Mouse (Mus musculus): ENCODE measurements around the gene Dcbld2.
"Not testable (repeated sequence)": the region's sequence is repeated elsewhere in the genome, so short reads cannot be mapped to it uniquely, and the experiment has no call there.

Gene Dcbld2

DNA sequence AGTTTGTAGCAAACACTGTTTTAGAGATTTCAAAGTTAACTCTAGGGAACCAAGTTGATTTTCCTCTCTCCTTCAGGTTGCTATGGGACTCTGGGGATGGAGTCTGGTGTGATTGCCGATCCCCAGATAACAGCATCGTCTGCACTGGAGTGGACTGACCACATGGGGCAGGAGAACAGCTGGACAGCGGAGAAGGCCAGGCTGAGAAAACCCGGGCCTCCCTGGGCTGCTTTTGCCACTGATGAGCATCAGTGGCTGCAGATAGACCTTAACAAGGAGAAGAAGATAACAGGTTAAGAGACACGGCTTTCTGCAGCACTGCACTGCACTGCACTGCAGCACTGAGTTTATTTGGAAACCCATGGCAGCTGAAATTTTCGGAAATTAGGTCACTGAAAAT is 42.4 kb downstream of the Dcbld2 start:
- no peak for DNase-seq (ENCODE audit: low spot score)

DNA sequence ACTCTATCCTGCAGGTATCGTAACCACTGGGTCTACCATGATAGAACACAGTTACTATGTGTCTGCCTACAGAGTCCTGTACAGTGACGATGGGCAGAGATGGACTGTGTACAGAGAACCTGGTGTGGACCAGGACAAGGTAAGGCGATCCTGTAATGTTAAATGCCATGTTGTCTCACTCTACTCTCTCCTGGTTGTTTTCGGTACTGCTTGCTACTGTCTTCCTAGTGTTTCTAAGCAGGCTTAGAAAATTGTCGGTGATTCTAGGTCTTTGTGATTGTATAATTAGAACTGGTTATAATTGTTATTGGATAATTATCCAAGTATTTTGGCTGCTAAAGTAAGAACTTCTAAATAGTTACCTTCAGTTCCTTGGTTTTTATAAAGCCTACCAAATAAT is 43.4 kb downstream of the Dcbld2 start:
- no peak for DNase-seq (ENCODE audit: low spot score)

DNA sequence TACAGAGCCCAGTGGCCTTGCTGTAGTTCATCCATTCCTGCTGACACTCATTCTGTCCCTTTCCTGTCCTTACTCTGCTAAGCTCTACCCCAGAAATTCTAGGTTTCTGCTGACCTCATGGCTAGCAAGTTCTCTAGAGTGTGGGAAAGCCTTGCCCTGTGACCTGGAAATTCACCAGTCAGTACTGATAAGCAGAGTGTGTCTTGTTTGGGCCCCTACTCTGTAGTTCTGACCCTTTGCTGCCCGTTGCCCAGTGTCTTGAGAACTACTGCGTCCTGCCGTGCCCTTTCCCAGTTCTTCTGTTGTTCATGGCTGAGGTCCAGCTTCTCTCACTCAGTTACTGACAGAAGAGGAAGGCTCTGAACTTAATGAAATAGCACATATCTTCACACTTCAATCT is 44.9 kb downstream of the Dcbld2 start:
- no peak for DNase-seq (ENCODE audit: low spot score)

DNA sequence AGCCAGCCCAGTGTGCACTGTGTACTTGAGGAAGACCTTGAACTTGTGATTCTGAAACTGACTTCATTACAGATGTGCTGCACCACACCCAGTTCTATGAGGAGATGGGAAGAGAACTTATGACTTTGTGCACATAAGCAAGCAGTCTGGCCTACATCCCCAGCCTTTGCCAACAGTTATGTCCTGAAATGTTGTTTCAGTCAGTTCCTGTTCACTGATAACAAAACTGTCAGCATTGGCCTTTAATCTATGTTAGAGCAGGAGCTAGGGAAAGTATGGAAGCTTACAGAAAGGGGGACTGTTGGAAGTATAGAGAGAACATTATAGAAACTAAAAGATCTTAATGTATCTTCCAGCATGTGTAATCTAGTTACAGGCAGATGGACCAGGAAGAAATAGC is 45.6 kb downstream of the Dcbld2 start:
- no peak for DNase-seq (ENCODE audit: low spot score)

DNA sequence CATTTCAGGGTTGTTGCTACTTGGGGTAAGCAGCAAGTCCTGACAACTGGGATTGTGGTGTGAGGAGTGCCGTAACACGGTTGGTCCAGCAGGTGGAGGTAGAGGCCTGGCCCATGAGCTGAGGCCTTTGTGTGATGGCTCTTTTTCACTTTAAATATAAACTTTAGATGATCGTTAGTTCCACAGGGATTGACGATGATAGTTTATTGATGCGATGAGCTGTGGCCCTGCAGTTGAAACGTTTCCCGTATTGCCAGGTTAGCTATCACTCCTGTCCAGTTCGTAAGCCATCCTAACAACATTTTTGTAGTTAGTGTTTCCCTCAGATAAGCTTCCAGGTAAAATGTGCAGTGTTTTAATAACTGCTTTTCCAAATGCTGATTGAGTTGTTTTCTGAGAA is 46.4 kb downstream of the Dcbld2 start:
- DNase-seq (ENCODE audit: low spot score), result peak; percentile 76

DNA sequence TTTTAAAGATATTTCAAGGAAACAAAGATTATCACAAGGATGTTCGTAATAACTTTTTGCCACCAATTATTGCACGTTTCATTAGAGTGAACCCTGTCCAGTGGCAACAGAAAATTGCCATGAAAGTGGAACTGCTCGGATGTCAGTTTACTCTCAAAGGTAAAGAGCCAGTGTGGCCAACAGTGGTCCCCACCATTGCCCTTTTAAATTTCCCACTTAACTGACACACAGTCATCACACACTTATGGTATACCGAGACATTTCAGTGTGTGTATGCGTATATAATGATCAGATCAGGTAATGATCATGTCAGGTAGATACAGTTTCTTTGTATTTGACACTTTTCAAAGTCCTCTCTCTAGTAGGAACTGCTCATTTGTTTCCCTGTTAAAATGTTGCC is 46.9 kb downstream of the Dcbld2 start:
- no peak for DNase-seq (ENCODE audit: low spot score)

DNA sequence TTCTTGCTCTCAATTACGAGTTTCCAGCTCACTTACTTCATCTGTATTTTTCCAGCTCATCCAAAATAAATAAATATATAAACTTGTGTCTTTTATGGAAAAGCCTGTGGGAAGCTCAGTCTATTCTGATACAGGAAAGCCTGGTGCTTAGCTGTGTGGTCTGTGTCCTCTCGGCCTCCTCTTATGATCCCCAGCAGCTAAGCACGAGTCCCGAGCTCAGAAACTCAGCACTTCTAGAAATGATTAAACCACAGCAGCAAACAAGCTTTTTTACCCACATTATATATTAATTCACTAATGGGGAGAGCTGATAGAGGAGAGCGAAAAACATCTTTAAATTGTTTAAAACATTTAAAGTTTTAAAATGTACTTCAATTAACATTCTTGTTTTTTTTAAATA is 48.2 kb downstream of the Dcbld2 start:
- no peak for DNase-seq (ENCODE audit: low spot score)

DNA sequence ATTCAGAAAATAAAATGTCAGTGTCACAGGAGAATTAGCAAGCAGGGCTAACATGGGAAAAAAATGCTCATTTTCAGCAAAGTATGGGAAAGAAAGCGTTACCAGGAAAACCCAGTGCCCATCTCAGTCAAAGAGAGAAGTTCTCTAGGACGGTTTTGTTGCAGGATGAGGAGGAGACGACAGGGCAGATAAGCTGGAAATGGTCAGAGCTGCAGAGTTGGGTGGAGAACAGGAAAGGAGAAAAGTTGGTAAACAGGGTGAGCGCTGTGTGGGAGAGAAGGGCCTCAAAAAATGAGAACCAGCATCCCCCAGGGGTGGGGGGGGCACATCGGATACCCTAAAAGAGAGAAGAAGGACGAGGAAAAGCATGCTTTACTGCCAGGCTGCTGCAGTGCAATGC is 48.7 kb downstream of the Dcbld2 start:
- DNase-seq (ENCODE audit: low spot score), result no peak

DNA sequence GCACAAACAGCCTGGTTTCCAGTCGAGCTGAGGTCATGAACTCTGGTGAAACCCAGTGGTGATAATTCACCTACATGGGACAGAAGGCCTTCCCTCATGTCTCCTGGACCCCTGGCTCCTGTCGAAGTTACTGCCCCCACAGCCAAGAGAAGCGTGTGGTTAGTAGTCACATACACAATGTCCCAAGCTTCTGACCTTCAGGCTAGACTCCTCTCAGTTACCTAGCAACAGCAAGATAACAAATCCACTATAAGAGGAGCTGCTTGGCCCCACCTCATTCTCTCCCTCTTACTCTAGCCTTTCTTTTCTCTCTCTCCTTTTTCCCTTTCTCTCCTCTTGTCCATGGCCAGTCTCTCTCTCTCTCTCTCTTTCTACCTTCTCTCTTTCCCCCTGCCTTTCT is 51.7 kb downstream of the Dcbld2 start:
- DNase-seq (ENCODE audit: low spot score), result not testable (repeated sequence)

DNA sequence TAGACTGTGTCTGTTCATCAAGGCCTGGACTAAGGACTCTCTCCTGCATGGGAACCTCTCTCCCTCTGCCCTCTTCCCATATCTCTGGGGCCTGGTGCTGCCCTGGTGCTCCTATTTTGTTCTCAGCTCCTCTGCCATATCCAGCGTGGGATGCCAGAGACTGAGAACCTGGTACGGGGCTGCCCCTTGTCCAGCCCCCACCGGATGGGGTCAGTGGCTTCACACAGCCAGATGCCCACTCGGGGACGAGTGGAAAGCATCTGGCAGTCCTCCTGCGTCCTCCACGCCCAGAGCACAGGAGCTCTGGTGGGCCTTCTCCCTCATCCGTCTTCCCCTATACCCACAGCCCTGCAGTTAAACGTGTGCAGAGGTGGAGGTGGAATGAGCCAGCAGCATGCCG is 52.1 kb downstream of the Dcbld2 start:
- no peak for DNase-seq (ENCODE audit: low spot score)

DNA sequence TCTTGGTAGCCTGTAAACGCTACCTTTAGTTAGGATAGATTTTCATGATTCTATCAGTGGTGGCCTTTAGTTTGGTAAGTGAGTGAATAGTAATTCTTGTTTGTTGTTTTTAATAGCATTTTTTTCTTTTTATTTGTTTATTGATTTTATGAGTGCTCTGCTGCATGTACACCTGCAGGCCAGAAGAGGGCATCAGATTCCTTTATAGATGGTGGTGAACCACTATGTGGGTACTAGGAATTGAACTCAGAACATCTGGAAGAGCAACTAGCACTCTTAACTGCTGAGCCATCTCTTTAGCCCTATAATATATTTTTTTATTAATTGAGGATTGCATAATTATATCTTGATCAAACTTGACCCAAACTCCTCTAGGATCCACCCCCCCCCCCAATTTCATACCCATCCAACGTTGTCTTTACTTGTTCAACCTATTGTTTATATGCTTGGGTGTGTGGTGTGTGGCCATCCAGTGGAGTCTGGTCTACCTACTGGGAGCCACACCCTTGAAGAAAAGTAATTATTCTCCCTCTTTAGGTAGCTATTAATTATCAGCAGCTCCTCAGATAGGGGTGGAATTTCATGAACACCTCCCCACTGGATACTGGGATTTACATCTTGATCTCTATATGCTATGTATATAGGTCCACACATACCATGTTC is 53.7 kb downstream of the Dcbld2 start:
- DNase-seq (ENCODE audit: low spot score), result no peak

DNA sequence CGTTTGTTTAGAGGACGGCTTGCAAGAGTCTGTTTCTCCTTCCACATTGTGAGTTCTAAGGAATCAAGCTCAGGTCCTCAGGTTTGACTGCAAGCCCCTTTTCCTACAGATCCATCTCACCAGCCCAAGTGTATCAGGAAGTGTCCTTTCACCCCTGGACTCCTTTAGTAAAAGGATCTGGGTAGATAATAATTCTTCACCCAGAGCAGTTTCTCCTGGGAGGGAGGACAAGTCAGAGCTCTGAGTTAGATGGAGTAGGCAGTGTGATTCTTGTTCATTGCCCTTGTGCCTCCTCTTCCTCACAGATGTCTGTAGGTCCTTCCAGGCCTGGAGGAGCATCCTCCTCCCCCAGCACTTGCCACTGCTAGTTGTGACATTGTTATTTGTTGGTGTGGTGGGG is 54.3 kb downstream of the Dcbld2 start:
- DNase-seq (ENCODE audit: low spot score), result no peak

DNA sequence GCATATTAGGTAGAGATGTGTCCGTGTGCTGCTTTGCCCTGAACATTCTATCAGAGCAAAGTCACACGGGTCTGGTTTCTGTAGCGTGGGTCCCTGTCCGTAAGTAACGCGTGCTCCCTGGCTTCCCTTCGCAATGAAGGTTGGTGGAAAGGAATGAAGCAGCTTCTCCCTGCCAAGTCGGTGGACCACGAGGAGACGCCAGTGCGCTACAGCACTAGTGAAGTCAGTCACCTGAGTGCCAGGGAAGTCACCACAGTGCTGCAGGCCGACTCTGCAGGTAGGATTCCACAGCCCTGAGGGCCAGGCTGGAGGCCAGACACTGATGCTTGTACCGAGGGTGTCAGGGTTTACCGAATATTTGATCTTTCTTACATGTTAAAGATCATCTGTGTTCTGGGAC is 55.8 kb downstream of the Dcbld2 start:
- no peak for DNase-seq (ENCODE audit: low spot score)

DNA sequence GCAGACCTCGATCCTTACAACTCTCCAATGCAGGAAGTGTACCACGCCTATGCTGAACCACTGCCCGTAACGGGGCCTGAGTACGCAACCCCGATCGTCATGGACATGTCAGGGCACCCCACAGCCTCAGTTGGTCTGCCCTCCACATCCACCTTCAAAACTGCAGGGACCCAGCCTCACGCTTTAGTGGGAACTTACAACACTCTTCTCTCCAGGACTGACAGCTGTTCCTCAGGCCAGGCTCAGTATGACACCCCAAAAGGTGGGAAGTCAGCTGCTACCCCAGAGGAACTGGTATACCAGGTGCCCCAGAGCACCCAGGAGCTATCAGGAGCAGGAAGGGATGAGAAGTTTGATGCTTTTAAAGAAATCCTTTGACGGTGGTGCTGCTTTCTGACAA is 57.2 kb downstream of the Dcbld2 start:
- DNase-seq (ENCODE audit: low spot score), result no peak

DNA sequence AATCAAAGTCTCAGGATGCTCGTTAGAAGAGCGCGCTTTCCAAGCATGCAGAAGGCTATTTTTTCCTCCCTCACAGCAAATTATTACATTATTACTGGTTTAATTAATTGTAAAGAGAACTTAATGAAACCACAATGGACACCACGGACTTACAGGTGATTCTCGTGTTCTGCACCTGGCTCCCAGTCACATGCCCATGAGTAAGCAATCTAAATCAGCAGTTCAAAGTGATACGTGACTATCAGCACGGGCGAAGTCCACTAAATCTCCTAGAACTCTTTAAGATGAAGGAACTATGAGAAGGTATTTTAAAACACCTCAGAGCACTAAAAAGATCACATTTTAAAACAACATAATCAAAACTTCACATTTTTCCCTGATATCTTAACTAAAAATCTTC is 61.8 kb downstream of the Dcbld2 start:
- DNase-seq (ENCODE audit: low spot score), result no peak

DNA sequence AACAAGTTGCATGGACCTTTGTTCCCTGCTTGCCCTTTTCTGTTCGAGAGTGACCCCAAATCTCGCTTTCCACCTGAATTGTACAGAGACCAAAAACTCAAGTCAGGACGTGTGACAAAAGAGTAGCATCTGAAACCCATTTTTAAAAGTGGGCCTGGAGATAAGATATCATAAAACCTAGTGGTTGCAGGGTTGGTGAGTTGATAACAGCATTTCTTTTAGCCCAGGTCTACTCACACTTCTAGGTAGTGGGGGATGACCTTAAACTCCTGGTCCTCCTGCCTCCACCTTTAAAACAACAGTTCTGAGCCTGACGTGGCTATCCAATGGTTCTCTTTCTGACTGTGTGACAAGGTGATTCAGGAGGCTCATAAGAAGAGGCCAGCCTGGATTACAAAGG is 62.6 kb downstream of the Dcbld2 start:
- DNase-seq (ENCODE audit: low spot score), result no peak

DNA sequence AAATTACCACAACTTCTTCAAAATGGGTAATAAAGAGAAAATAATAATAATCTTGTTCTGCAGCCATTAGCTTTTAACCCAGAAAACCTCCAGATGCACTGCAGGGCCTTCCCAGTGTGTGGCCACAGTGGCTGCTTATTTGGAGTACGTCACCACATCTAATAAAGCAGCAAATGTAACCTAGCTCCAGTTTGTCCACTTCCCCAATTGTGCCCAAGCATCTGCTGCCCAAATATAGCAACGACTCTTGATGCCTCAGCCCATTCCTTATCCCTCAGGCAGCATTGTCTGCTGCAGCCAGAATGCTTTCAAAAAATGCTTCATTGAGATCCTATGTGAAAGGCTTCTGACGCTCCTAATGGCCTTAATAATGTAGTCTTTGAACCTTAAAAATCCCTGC is 66.6 kb downstream of the Dcbld2 start:
- no peak for DNase-seq (ENCODE audit: low spot score)

DNA sequence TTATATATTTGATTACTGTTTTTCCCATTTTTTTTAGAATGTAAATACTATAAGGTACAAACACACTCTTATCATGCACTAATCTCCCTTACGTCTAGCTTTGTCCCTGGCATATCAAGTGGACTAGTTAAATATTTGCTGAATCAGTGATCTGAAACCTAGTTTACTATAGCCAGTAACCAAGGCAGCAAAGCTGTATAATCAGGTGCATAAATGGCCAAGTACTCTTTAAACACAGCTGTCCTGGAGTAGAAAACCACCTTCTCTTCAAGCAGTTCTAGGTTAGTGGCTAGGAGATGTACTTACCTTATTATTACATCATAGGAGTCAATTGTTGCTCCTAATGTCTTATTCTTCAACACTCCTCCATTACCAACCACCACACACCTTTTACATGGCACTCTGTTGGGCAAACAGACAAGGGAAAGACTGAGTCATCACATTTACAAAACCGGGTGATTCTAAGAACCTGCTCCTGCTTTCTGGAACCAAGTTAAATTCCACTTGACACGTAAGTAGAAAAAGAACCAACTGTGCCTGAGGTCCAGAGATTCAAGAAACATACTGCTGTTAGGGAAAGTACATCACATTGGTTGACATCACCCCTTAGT is 67.4 kb downstream of the Dcbld2 start:
- DNase-seq (ENCODE audit: low spot score), result no peak

DNA sequence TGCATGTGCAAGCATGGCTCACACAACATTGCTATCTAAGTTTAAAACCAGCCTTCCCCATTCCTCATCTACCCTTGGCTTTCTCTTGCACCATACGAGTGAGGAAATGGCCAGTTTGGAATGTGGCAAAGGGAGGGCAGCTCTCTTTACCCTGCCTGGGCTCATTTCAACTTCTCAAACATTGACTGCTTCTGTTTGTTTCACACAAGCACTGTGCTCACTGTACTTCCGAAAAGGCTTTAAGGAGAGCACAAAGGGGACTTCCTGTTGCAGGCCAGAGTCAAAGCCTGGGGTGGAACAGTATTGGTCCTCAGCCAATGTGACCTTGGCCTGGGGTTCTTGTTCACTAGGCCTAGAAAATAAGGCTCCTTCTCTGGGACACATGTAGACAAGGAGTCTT is 68.1 kb downstream of the Dcbld2 start:
- DNase-seq (ENCODE audit: low spot score), result no peak

DNA sequence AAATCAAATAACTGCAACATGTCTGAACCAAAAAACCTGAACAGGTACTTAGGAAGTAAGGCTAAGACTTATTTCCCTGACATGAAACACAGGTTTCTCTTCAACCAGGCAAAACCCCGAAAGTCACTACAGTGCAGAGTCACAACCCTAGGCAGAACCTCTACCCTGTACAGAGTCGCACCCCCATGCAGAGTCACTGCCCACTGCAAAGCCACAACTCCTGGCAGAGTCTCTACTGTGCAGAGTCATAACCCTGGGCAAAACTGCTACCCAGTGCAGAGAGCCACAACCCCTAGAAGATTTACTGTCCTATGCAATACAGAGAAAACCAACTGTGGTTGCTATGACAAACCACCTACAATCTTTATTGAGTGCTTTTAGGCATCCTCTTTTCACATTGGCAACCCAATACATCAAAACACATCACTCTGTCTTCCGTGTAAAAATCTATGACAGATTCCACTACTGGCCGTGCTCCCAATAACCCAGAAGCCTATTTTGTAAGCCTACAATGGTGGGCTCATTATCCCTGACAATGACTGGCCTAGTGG is 71.7 kb downstream of the Dcbld2 start:
- DNase-seq (ENCODE audit: low spot score), result no peak

DNA sequence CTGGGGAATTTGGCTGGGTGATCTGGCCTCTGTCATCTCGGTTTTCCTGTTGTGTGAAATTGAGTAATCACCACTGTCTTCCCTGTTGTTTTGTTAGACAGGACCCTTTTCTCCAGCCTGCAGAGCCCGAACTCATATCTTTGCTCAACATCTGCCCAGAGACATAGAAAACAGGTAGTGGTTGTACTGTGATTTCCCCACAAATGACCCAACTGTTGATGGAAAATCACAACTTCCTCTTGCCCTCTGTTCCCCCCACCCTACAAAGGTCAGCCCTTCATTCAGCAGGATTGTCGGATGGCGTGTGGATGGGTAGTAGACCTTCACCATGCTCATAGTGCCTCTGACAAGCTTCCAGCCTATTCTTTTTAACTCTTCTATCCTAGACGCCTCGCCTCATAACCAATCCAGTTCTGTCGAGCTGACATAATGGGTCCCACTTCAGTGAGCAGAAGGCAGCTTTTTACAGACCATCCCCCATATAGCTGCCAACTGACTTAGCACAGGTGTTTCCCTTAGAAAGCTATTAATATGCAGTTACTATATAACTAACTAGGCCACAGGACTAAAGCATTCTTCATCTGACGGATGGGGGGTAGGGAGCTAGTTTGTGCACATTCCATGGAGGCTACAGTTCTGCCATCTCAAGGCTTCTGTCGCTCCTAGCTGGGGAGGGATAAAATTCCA is 73.1 kb downstream of the Dcbld2 start:
- DNase-seq (ENCODE audit: low spot score), result no peak

DNA sequence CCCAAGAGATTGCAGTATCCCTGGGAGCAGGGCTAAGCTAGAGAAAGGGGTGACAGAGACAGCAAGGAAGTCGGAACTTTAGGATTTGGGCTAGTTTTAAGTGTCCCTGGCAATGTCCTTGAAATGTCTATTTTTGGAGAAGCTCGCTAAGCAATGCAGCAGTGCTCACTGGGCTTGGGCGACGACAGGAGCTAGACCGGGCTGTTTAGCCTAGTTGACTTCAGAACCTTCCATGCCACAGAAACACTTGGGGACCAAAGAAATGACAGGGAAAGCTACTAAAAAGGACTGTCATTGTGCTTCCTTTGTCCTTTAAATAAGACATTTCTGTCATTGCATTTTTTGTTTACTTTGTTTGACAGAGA is 73.6 kb downstream of the Dcbld2 start:
- DNase-seq (ENCODE audit: low spot score), result no peak

DNA sequence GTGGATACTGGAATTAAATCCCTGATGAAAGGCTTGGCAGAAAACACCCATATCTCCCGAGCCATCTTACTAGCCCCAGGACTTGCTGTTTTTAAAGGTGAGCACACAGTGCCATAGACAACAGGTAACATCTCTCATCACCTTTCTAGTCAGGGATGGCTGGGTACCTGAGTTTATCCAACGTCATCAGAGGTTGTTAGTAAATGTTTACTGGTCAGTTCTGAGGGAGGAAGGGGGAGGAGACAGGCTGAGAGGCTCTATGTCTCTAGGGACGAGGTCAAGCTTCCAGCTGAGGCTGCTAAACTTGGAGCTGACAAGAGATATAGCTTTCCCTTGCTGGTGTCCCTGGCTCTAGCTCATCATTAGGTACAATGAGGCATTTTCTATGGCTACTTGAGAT is 74.1 kb downstream of the Dcbld2 start:
- DNase-seq (ENCODE audit: low spot score), result no peak

DNA sequence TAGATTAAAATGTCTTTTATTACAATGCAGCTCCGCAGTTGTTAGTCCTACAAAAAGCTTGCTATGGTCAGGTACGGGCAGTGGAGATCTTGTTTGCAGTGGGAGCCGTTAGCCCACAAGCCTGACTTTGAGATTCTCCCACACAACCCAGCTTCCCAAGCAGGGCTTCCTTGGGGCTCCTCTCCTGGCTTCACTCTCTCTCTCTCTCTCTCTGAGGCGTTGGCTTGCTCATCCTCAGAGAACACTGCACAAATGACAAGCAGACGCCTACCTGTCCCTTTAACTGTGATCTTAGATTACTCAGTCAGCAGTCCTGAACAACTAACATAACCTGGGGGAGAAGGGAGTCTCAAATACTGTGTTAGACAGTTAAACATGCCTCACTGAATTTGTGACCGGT is 79.6 kb downstream of the Dcbld2 start:
- DNase-seq (ENCODE audit: low spot score), result no peak
